Mouse (Mus musculus) thymus, adult 2 months (tissue): Measurements from ENCODE around the gene Pkd2l1. TPM values are rescaled to one million over a fixed set of nuclear protein-coding genes. Genes with fewer than 3 reads are reported as not detected.

ENCODE experiments used
- DNase-seq: peaks from one replicate; pipeline ENCODE4 v3.0.0; 2021
- H3K27ac ChIP-seq: fragments of 200-500 bp; 2 replicates; pipeline ENCODE4 v1.5.1; 2012; ENCODE audit warnings: low read length, control low read depth; ENCODE audit not compliant: control insufficient read depth, insufficient read depth
- H3K27me3 ChIP-seq: fragments of 200-500 bp; 2 replicates; pipeline ENCODE4 v1.6.1; 2012; ENCODE audit warnings: mild to moderate bottlenecking, low read length, moderate library complexity, mixed read lengths; ENCODE audit not compliant: control insufficient read depth, insufficient read depth
- H3K36me3 ChIP-seq: fragments of 200-500 bp; 2 replicates; pipeline ENCODE4 v1.6.1; 2012; ENCODE audit warnings: mild to moderate bottlenecking, low read length, moderate library complexity; ENCODE audit not compliant: control insufficient read depth, insufficient read depth
- H3K4me1 ChIP-seq: fragments of 200-500 bp; replicated peaks from 2 replicates; pipeline ENCODE4 v1.6.1; 2012; ENCODE audit warnings: low read length; ENCODE audit not compliant: control insufficient read depth, insufficient read depth
- H3K4me3 ChIP-seq: fragments of 200-500 bp; 2 replicates; pipeline ENCODE4 v1.5.1; 2012; ENCODE audit warnings: mild to moderate bottlenecking, low read length, control low read depth, moderate library complexity; ENCODE audit not compliant: control insufficient read depth, insufficient read depth
- CTCF ChIP-seq: fragments of 200-500 bp; IDR thresholded peaks from 2 replicates; pipeline ENCODE4 v1.5.1; 2012; ENCODE audit warnings: mild to moderate bottlenecking, control low read depth, low read length, moderate library complexity, borderline replicate concordance; ENCODE audit not compliant: control insufficient read depth, poor library complexity, insufficient read depth; ENCODE audit errors: extremely low read depth
- POLR2A ChIP-seq: fragments of 200-500 bp; IDR thresholded peaks from 2 replicates; pipeline ENCODE4 v1.6.1; 2012; ENCODE audit warnings: mild to moderate bottlenecking, low read length, control low read depth, moderate library complexity; ENCODE audit not compliant: control insufficient read depth, poor library complexity, insufficient read depth; ENCODE audit errors: extremely low read depth
- WGBS: fragments of 180-500 bp; shearing (Covaris S2); methylation state at CpG from one replicate; pipeline ENCODE4 v1.1.7; 2018; 5-methylcytosine and 5-hydroxymethylcytosine counted together
- polyA plus RNA-seq: library from polyadenylated mRNA; depleted of rRNA; stranded (reverse); fragments of >200 nt; gene quantifications from 2 replicates; pipeline ENCODE4 v1.2.3, GENCODE M21; 2012

Gene Pkd2l1
- polyA plus RNA-seq, 1 experiment: 0.22 TPM

GRCm38 (mm10) chr19:44146951-44147350 lies 45.3 kb downstream of the Pkd2l1 start:
- 98% methylated on average over 8 of the region's 8 CpGs for WGBS

GRCm38 (mm10) chr19:44146568-44146879 lies 45.7 kb downstream of the Pkd2l1 start:
- Histone ChIP-seq H3K4me3 (peak overlapping the region; percentile 72), H3K4me1 (peaks cover 9% of the 10 kb centered on the region), H3K27me3 (no peaks in the 10 kb centered on the region), H3K27ac (no peak overlapping the region), H3K36me3 (peaks cover 15% of the 10 kb centered on the region)
- TF ChIP-seq CTCF (no peak), POLR2A (no peak)
- WGBS: 62% methylated on average over 9 of the region's 9 CpGs
- DNase-seq: no peak

More at GRCm38 (mm10) chr19:44146951-44147350, 45.3 kb downstream of the Pkd2l1 start:
- H3K27me3 ChIP-seq: no peaks in the 10 kb centered on the region
- no peak overlapping the region for H3K27ac ChIP-seq
- H3K4me3 ChIP-seq: no peak overlapping the region
- peaks cover 12% of the 10 kb centered on the region for H3K36me3 ChIP-seq
- no peak for TF ChIP-seq POLR2A
- no peak for TF ChIP-seq CTCF
- DNase-seq: no peak
- peaks cover 9% of the 10 kb centered on the region for H3K4me1 ChIP-seq

GRCm38 (mm10) chr19:44145702-44146567 lies 46.3 kb downstream of the Pkd2l1 start, which contains the start of gene Bloc1s2:
Gene Bloc1s2 (minus strand): TSS chr19:44146446.
- H3K27ac ChIP-seq: no peak within 1 kb of the TSS
- peak; percentile 84 for TF ChIP-seq POLR2A
- TF ChIP-seq CTCF: 0 out of 2 replicates have a peak, but pooled peaks have one; percentile 36
- WGBS: 2% methylated on average over 46 of the region's 46 CpGs

GRCm38 (mm10) chr19:44144366-44144765 lies 47.9 kb downstream of the Pkd2l1 start:
- DNase-seq: no peak
- Histone ChIP-seq H3K4me1 (peaks cover 9% of the 10 kb centered on the region), H3K36me3 (peaks cover 25% of the 10 kb centered on the region), H3K4me3 (no peak overlapping the region), H3K27me3 (no peaks in the 10 kb centered on the region), H3K27ac (no peak overlapping the region)
- 26% methylated on average over 9 of the region's 9 CpGs for WGBS
- TF ChIP-seq POLR2A (no peak), CTCF (no peak)

More at GRCm38 (mm10) chr19:44145702-44146567, 46.3 kb downstream of the Pkd2l1 start, which contains the start of gene Bloc1s2:
- DNase-seq: peak; percentile 91
- H3K27me3 ChIP-seq: no peaks in the 10 kb centered on the region
- H3K4me3 ChIP-seq: peak within 1 kb of the TSS; percentile 72
- peaks cover 9% of the 10 kb centered on the region for H3K4me1 ChIP-seq
- H3K36me3 ChIP-seq: peaks cover 15% of the 10 kb centered on the region

GRCm38 (mm10) chr19:44135960-44136485 lies 56.2 kb downstream of the Pkd2l1 start:
- H3K4me1 ChIP-seq: no peaks in the 10 kb centered on the region
- TF ChIP-seq CTCF: no peak
- TF ChIP-seq POLR2A: no peak
- peaks cover 18% of the 10 kb centered on the region for H3K36me3 ChIP-seq
- H3K4me3 ChIP-seq: no peak overlapping the region
- H3K27me3 ChIP-seq: no peaks in the 10 kb centered on the region
- H3K27ac ChIP-seq: no peak overlapping the region
- no peak for DNase-seq
- WGBS: 48% methylated on average over 7 of the region's 7 CpGs

- Histone ChIP-seq H3K36me3 (peaks cover 21% of the 10 kb centered on the region), H3K4me3 (peak within 1 kb of the TSS; percentile 98), H3K27me3 (no peaks in the 10 kb centered on the region), H3K27ac (peak within 1 kb of the TSS; percentile 72), H3K4me1 (no peaks in the 10 kb centered on the region)
- TF ChIP-seq CTCF (no peak), POLR2A (0 out of 2 replicates have a peak, but pooled peaks have one; percentile 17)
- WGBS: under 1% methylated on average over 45 of the region's 45 CpGs
- DNase-seq: peak; percentile 76
Observed at GRCm38 (mm10) chr19:44135072-44135959, 56.9 kb downstream of the Pkd2l1 start, which contains the start of gene Cwf19l1. Gene Cwf19l1 (minus strand): TSS chr19:44135876.
